16 mouse cellular contexts compared by ENCODE assay signal in the genomic region with DNA sequence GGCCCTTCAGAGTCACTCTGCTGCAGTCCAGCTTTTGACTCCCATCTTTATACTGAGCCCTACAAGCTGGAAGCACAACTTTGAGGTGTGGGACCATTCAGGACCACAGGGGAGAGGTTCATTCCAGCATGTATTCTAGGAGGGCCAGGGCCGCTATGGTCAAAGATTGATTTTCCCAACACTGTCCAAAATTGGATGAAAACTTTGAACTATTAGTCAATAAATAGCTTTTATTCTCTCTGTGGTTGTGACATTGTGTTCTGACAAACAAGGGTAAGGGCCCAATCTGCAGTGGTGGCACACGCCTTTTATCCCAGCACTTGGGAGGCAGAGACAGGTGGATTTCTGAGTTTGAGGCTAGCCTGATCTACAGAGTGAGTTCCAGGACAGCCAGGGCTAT. TPM values are rescaled to one million over a fixed set of nuclear protein-coding genes. Genes with fewer than 3 reads are reported as not detected.
"Had no signal": no experiment of that assay in that cellular context is flagged by ENCODE, and none has a peak within 500 bp of the region (broad histone marks: within the 10 kb centered on the region; RNA-seq: fewer than 3 reads in every experiment).

No protein-coding gene starts in this region.

- H3K9ac ChIP-seq: limb, embryonic 15.5 days; lung, embryonic 14.5 days; neural tube, embryonic 15.5 days had no signal

- H3K4me2 ChIP-seq: limb, embryonic 15.5 days; lung, embryonic 14.5 days; neural tube, embryonic 15.5 days had no signal

- H3K27me3 ChIP-seq: limb, embryonic 15.5 days; neural tube, embryonic 15.5 days had no signal

- H3K4me3 ChIP-seq: limb, embryonic 15.5 days; midbrain, embryonic 10.5 days; myocyte; neural tube, embryonic 15.5 days had no signal

- H3K9me3 ChIP-seq: limb, embryonic 15.5 days; midbrain, embryonic 10.5 days; neural tube, embryonic 15.5 days had no signal

- H3K4me1 ChIP-seq: neural tube, embryonic 15.5 days had no signal

- ATAC-seq: intestine, embryonic 16.5 days had no signal

- DNase-seq: layer of hippocampus, adult 9-11 months; layer of hippocampus, postnatal 36 days; lung, embryonic 14.5 days; lung, postnatal 10 days; lung, postnatal 4 days; midbrain, embryonic 14.5 days; right cerebral cortex, adult 18-20 months; right cerebral cortex, postnatal 25 days; thymus, postnatal 36 days had no signal

- H3K27ac ChIP-seq: limb, embryonic 15.5 days; midbrain, embryonic 10.5 days; neural tube, embryonic 15.5 days had no signal

- H3K36me3 ChIP-seq: limb, embryonic 15.5 days; midbrain, embryonic 10.5 days; neural tube, embryonic 15.5 days had no signal

RNA-seq across cellular contexts. Expression of a gene that starts 0.7 kb away (rescaled TPM):
- total RNA-seq: layer of hippocampus, adult 18-20 months had no signal
- polyA plus RNA-seq: midbrain, embryonic 14.5 days; neural tube, embryonic 15.5 days had no signal

RNA-seq across cellular contexts. Expression of a gene that starts 27.9 kb away (rescaled TPM):
- total RNA-seq: megakaryocyte, adult 5-6 weeks had no signal
